Mouse (Mus musculus): Measurements from ENCODE around the gene 2610042L04Rik.
"Not testable (repeated sequence)": the region's sequence is repeated elsewhere in the genome, so short reads cannot be mapped to it uniquely, and the experiment has no call there.

- TF ChIP-seq CTCF, EP300 (IDR thresholded peaks at IDR 0.05): not testable (repeated sequence)
Measured at GRCm38 (mm10) chr14:4401245-4401644, 66.7 kb downstream of the 2610042L04Rik start.

Measured in lung, postnatal 0 days (tissue).